Mouse (Mus musculus): ENCODE measurements at regions not wholly inside any gene's neighbourhood (a gene's known extent, or its start where the extent isn't known, plus 50 kb on each side); places are given as distances from the start of the nearest gene placed in this dataset.

GRCm38 (mm10) chr5:119507709-119508108 is 162.8 kb upstream of the Tbx3 start:
- Histone ChIP-seq H3K4me1 (no peaks in the 10 kb centered on the region), H3K27ac (no peak overlapping the region)
- no peak for ATAC-seq (replicated peaks; ENCODE audit: low FRiP score)

DNA sequence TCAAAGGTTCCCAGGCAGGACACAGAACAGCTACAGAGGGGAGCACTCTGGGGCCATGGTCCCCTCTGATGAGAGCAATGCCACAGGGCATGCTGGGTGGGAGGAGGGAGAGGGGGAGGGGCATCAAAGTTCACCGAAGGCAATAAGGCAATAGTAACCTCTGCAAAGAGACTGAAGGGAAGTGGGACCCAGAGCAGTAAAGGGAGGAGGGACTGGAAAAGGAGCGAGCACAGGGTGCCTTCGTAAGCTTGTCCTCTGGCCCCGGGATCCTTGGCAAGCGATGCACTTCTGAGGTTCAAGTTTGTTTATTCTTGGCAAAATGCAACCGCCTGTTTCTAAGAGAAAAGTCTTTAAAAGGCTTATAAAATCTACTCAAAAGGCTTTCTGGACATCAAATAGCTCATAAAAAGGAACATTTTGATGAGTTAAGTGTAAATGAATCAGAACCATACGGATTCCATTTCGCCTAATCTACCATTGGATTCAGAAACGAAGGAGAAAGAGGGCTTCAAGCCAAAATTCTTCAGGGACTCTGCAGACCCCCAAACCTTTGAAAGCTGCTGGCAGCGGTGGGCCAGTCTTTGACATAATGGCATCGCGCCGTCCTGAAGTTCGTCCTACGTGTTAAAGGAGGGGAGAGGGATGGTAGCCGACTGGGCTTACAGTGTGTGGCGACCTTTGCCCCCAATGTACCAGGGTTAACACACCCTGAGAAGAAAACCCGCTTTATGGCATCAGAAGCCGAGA is 151.8 kb upstream of the Tbx3 start:
- WGBS: 54% methylated on average over 19 of the region's 19 CpGs
- ATAC-seq (replicated peaks; ENCODE audit: low FRiP score): no peak
- H3K27me3 ChIP-seq: 0 out of 2 replicates have a peak, but pooled peaks cover 3% of the 10 kb centered on the region
- H3K4me1 ChIP-seq: peaks cover 10% of the 10 kb centered on the region; the same call in 1 of the 2 replicates
- no peaks in the 10 kb centered on the region for H3K9me3 ChIP-seq (replicated peaks)
- peak overlapping the region; percentile 52 for H3K27ac ChIP-seq
- no peaks in the 10 kb centered on the region for H3K36me3 ChIP-seq
- H3K4me3 ChIP-seq (replicated peaks): no peak overlapping the region
- no peak overlapping the region for H3K4me2 ChIP-seq
- no peak overlapping the region for H3K9ac ChIP-seq

More at GRCm38 (mm10) chr5:119507709-119508108, 162.8 kb upstream of the Tbx3 start:
- WGBS: 38% methylated on average over 14 of the region's 14 CpGs
- no peak overlapping the region for H3K4me2 ChIP-seq
- H3K27me3 ChIP-seq: no peaks in the 10 kb centered on the region
- H3K9me3 ChIP-seq (replicated peaks): no peaks in the 10 kb centered on the region; the same call in 1 of the 2 replicates
- no peak overlapping the region for H3K4me3 ChIP-seq (replicated peaks)
- no peak overlapping the region for H3K9ac ChIP-seq
- H3K36me3 ChIP-seq: no peaks in the 10 kb centered on the region

GRCm38 (mm10) chr5:119524171-119524570 is 146.3 kb upstream of the Tbx3 start:
- H3K9me3 ChIP-seq (replicated peaks): no peaks in the 10 kb centered on the region
- H3K4me3 ChIP-seq (replicated peaks): no peak overlapping the region
- H3K9ac ChIP-seq: no peak overlapping the region
- H3K4me1 ChIP-seq: peaks cover 8% of the 10 kb centered on the region
- no peak for ATAC-seq (replicated peaks; ENCODE audit: low FRiP score)
- H3K27ac ChIP-seq: no peak overlapping the region
- peaks cover 5% of the 10 kb centered on the region; the same call in 1 of the 2 replicates for H3K27me3 ChIP-seq
- WGBS: 53% methylated on average over 4 of the region's 4 CpGs
- H3K36me3 ChIP-seq: no peaks in the 10 kb centered on the region
- no peak overlapping the region for H3K4me2 ChIP-seq

DNA sequence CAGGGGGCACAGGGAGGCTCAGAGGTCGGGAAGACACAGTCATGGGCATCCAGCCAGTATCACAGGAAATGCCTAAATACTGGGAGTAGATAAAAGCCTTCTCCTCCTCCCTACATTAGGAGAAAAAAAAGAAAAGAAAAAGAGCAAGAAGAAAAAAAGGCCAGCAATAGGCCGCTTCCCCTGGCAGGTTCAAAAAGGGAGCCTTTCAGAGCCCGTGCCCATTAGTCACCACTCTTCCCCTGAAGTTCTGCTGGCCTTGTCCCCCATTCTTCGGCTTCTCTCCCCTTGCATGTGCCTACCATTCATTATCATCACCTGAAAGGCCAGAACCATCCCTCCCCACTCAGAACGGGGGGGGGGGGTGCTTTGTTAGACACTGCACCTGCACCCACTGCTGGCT is 144.5 kb upstream of the Tbx3 start:
- no peak overlapping the region for H3K9ac ChIP-seq
- no peak overlapping the region for H3K4me2 ChIP-seq
- H3K36me3 ChIP-seq: no peaks in the 10 kb centered on the region
- no peak for ATAC-seq (replicated peaks; ENCODE audit: low FRiP score)
- H3K27ac ChIP-seq: no peak overlapping the region
- peaks cover 7% of the 10 kb centered on the region; the same call in 1 of the 2 replicates for H3K4me1 ChIP-seq
- no peaks in the 10 kb centered on the region for H3K9me3 ChIP-seq (replicated peaks)
- WGBS: 68% methylated on average over 5 of the region's 5 CpGs
- H3K27me3 ChIP-seq: peaks cover 13% of the 10 kb centered on the region; the same call in 1 of the 2 replicates
- no peak overlapping the region for H3K4me3 ChIP-seq (replicated peaks)

GRCm38 (mm10) chr5:119530009-119530408 is 140.5 kb upstream of the Tbx3 start:
- Histone ChIP-seq H3K4me2 (no peak overlapping the region), H3K36me3 (no peaks in the 10 kb centered on the region), H3K27ac (no peak overlapping the region), H3K9me3 (replicated peaks) (no peaks in the 10 kb centered on the region), H3K9ac (no peak overlapping the region), H3K27me3 (0 out of 2 replicates have a peak, but pooled peaks cover 11% of the 10 kb centered on the region), H3K4me3 (replicated peaks) (no peak overlapping the region), H3K4me1 (no peaks in the 10 kb centered on the region)
- WGBS: 55% methylated on average over 8 of the region's 8 CpGs
- no peak for ATAC-seq (replicated peaks; ENCODE audit: low FRiP score)

DNA sequence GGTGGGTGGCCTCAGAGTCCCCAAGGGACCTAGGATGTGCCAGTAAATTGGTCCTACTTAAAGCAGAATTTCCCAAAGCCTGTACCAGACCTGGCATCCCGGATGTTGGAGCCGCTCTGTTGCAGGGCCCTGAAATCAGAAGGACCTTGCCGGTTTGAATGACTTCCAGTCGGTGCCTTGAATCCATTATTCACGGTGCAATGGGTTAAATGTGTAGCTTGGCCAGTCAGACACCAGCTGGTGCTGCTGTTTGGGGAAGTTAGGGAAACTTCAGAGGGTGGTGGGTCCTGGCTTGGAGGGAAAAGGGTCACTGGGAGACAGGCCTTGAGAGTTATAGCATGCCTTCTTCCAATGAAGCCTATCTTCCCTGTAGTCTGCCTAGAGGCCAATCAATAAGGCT is 135.5 kb upstream of the Tbx3 start:
- no peak overlapping the region for H3K4me3 ChIP-seq (replicated peaks)
- 0 out of 2 replicates have a peak, but pooled peaks cover 10% of the 10 kb centered on the region for H3K27me3 ChIP-seq
- H3K9me3 ChIP-seq (replicated peaks): no peaks in the 10 kb centered on the region
- no peak for ATAC-seq (replicated peaks; ENCODE audit: low FRiP score)
- no peaks in the 10 kb centered on the region for H3K4me1 ChIP-seq
- 67% methylated on average over 5 of the region's 5 CpGs for WGBS
- H3K9ac ChIP-seq: no peak overlapping the region
- no peak overlapping the region for H3K27ac ChIP-seq
- H3K36me3 ChIP-seq: no peaks in the 10 kb centered on the region
- no peak overlapping the region for H3K4me2 ChIP-seq

GRCm38 (mm10) chr5:119542836-119543235 is 127.6 kb upstream of the Tbx3 start:
- ATAC-seq (replicated peaks; ENCODE audit: low FRiP score): no peak
- H3K4me2 ChIP-seq: no peak overlapping the region
- no peaks in the 10 kb centered on the region for H3K36me3 ChIP-seq
- WGBS: 85% methylated on average over 11 of the region's 11 CpGs
- peaks cover 17% of the 10 kb centered on the region for H3K27me3 ChIP-seq
- no peaks in the 10 kb centered on the region for H3K9me3 ChIP-seq (replicated peaks)
- no peaks in the 10 kb centered on the region for H3K4me1 ChIP-seq
- H3K4me3 ChIP-seq (replicated peaks): no peak overlapping the region
- H3K27ac ChIP-seq: no peak overlapping the region
- H3K9ac ChIP-seq: no peak overlapping the region

DNA sequence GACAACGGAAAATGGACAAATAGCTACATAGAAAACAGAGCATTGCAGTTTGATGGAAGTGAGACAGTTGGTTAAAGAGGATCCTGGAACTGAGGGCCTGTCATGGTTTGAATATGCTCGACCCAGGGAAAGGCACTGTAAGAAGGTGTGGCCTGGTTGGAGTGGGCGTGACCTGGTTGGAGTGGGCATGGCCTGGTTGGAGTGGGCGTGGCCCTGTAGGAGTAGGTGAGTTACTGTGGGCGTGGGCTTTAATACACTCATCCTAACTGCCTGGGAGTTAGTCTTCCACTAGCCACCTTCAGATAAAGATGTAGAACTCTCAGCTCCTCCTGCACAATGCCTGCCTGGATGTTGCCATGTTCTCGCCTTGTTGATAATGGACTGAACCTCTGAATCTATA is 126.8 kb upstream of the Tbx3 start:
- no peak for ATAC-seq (replicated peaks; ENCODE audit: low FRiP score)
- Histone ChIP-seq H3K9me3 (replicated peaks) (no peaks in the 10 kb centered on the region), H3K4me3 (replicated peaks) (no peak overlapping the region), H3K9ac (no peak overlapping the region), H3K27ac (no peak overlapping the region), H3K36me3 (no peaks in the 10 kb centered on the region), H3K4me1 (no peaks in the 10 kb centered on the region), H3K27me3 (peaks cover 22% of the 10 kb centered on the region), H3K4me2 (no peak overlapping the region)
- WGBS: 90% methylated on average over 6 of the region's 6 CpGs

DNA sequence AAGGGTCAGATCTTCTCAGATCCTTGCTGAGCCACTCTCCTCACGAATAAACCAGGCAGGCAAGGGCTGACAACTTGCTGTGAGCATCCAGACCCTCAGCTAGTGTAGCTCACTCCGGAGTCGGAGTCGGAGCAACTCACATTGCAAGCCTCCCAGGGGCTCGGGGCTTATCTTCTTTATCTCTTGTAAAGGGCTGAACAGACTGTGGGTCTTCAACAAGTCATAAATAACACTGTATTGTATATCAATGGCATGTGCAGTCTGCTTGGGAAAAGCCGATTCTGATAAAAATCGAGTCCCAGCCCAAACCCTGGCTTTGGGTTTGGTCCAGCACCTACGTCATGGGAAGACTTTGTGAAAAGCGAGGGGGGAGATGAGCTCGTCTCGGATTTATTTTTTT is 125.8 kb upstream of the Tbx3 start:
- no peaks in the 10 kb centered on the region for H3K4me1 ChIP-seq
- H3K4me3 ChIP-seq (replicated peaks): no peak overlapping the region
- H3K27me3 ChIP-seq: peaks cover 19% of the 10 kb centered on the region
- ATAC-seq (replicated peaks; ENCODE audit: low FRiP score): no peak
- H3K36me3 ChIP-seq: no peaks in the 10 kb centered on the region
- H3K27ac ChIP-seq: no peak overlapping the region
- H3K9ac ChIP-seq: no peak overlapping the region
- no peak overlapping the region for H3K4me2 ChIP-seq
- no peaks in the 10 kb centered on the region for H3K9me3 ChIP-seq (replicated peaks)
- 51% methylated on average over 11 of the region's 11 CpGs for WGBS

GRCm38 (mm10) chr5:119547070-119547469 is 123.4 kb upstream of the Tbx3 start:
- Histone ChIP-seq H3K9ac (no peak overlapping the region), H3K4me2 (no peak overlapping the region), H3K36me3 (no peaks in the 10 kb centered on the region), H3K9me3 (replicated peaks) (no peaks in the 10 kb centered on the region), H3K4me1 (0 out of 2 replicates have a peak, but pooled peaks cover 5% of the 10 kb centered on the region), H3K27me3 (peaks cover 26% of the 10 kb centered on the region), H3K27ac (no peak overlapping the region), H3K4me3 (replicated peaks) (no peak overlapping the region)
- no peak for ATAC-seq (replicated peaks; ENCODE audit: low FRiP score)
- WGBS: 80% methylated on average over 19 of the region's 19 CpGs

DNA sequence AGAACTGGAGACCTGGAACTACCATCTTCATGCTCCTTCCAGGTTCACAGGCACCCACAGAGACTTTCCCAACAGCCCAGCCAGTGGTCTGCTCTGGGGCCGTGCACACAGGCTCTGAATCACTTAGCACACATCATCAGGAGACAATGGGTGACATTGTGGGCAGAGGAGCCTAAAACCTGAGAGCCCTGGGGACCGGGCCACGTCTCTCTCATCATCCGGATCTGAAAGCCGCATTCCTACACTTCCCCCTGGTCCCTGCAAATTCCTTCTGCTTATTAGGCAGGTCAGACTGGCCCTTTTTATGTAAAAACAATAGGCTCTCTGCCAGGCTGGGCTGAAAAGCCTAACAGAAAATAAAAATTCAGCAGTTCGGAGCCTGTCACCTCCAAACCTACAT is 119.6 kb upstream of the Tbx3 start:
- 46% methylated on average over 6 of the region's 6 CpGs for WGBS
- no peak overlapping the region for H3K4me2 ChIP-seq
- no peak for ATAC-seq (replicated peaks; ENCODE audit: low FRiP score)
- H3K27me3 ChIP-seq: peaks cover 44% of the 10 kb centered on the region
- no peak overlapping the region for H3K27ac ChIP-seq
- no peak overlapping the region for H3K9ac ChIP-seq
- H3K4me1 ChIP-seq: 0 out of 2 replicates have a peak, but pooled peaks cover 5% of the 10 kb centered on the region
- no peaks in the 10 kb centered on the region for H3K36me3 ChIP-seq
- no peaks in the 10 kb centered on the region for H3K9me3 ChIP-seq (replicated peaks)
- H3K4me3 ChIP-seq (replicated peaks): no peak overlapping the region

DNA sequence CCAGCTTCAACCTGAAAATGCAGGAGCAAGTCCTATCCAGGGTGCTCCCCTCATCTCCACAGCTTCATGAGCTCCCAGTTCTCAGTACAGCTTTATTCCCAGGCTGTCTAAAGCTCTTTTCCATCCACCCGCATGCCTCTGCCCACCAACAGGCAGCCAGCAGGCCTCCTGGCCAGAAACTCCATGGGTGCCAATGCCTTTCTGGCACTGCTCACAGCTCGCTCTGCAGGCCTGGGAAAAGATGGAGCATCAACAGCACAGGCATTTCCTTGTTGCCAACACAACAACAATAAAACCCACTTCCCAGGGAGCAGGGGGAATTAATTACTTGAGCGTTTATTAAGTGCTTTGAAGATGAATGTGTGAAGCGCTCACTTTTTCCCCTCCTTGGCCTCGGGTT is 117.0 kb upstream of the Tbx3 start:
- Histone ChIP-seq H3K9ac (no peak overlapping the region), H3K36me3 (no peaks in the 10 kb centered on the region), H3K4me3 (replicated peaks) (no peak overlapping the region), H3K4me2 (no peak overlapping the region), H3K27me3 (peaks cover 43% of the 10 kb centered on the region), H3K9me3 (replicated peaks) (no peaks in the 10 kb centered on the region), H3K4me1 (0 out of 2 replicates have a peak, but pooled peaks cover 5% of the 10 kb centered on the region), H3K27ac (no peak overlapping the region)
- ATAC-seq (replicated peaks; ENCODE audit: low FRiP score): no peak
- WGBS: 50% methylated on average over 5 of the region's 5 CpGs

GRCm38 (mm10) chr5:119557071-119557470 is 113.4 kb upstream of the Tbx3 start:
- 55% methylated on average over 5 of the region's 5 CpGs for WGBS
- no peak for ATAC-seq (replicated peaks; ENCODE audit: low FRiP score)
- no peak overlapping the region for H3K27ac ChIP-seq

More at GRCm38 (mm10) chr5:119557071-119557470, 113.4 kb upstream of the Tbx3 start:
- H3K4me3 ChIP-seq (replicated peaks): no peak overlapping the region
- no peaks in the 10 kb centered on the region for H3K4me1 ChIP-seq
- no peak overlapping the region for H3K9ac ChIP-seq
- no peaks in the 10 kb centered on the region for H3K9me3 ChIP-seq (replicated peaks)
- H3K4me2 ChIP-seq: no peak overlapping the region
- peaks cover 54% of the 10 kb centered on the region for H3K27me3 ChIP-seq
- H3K36me3 ChIP-seq: no peaks in the 10 kb centered on the region
